Mouse (Mus musculus): ENCODE measurements around the gene Bsn.

- no peak for TF ChIP-seq POLR2A (IDR thresholded peaks at IDR 0.05; ENCODE audit: extremely low read depth, insufficient read depth, low read length)
- TF ChIP-seq CTCF (IDR thresholded peaks at IDR 0.05; ENCODE audit: low read depth, low read length) = no peak
Measured at GRCm38 (mm10) chr9:108083561-108083960, 106.6 kb downstream of the Bsn start.
